Mouse (Mus musculus) spleen, adult 10 weeks (tissue): ENCODE results near the gene Syne3. TPM values are rescaled to one million over a fixed set of nuclear protein-coding genes. Genes with fewer than 3 reads are reported as not detected.

Experiments
- polyA plus RNA-seq: library from polyadenylated mRNA; stranded (reverse); fragments of 350-450 nt; fragmentation: Illumina TruSeq; extraction: RNeasy Lipid Tissue Mini Kit (QIAGEN cat#74804); gene quantifications from one replicate; pipeline ENCODE4 v1.2.3, GENCODE M21; 2015; ENCODE audit warnings: low replicate concordance; ENCODE audit not compliant: insufficient read depth

The Syne3 gene
- 8.1 TPM for polyA plus RNA-seq

DNA sequence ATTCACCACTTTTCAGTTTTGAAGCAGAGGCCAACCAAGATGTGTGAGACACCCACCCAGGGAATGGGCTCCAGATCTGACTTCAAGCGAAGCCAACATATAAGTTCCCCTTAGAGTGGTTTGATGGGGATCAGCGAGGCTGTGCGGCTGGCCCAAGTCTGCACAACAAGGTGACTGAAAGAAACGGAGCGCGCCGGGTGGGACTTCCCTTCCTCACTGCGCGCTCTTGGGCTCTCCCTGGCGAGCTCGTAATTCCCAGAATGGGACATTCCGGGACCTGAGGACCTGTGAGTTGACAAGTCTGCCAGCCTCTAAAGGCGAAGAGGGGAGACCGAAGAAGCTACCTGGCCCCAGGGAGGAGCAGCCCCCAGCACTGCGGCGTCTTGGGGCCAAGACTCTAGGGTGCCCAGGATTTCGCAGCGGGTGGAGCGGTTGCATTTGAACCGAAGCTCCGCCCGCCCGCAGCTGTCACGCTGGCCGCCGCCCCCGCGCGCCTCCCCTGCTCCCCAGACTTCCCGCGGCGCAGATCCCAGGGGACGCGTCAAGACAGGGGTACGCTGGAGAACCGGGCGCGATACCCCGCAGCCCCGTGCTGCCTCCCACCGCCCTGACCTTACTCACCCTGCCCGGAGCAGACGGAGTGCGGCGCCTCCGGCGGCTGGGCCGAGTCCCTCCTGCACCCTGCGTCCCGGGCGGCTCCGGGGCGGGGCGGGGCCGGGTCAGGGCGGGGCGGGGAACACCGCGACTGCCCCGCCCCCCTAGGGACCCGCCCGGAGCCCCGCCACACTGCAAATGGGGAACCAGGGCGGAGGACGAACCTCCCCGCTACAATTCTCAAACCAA is at the start of gene Syne3:
Gene Syne3, minus strand, starts transcription at position 440 of the 843 bp plus-strand sequence.

DNA sequence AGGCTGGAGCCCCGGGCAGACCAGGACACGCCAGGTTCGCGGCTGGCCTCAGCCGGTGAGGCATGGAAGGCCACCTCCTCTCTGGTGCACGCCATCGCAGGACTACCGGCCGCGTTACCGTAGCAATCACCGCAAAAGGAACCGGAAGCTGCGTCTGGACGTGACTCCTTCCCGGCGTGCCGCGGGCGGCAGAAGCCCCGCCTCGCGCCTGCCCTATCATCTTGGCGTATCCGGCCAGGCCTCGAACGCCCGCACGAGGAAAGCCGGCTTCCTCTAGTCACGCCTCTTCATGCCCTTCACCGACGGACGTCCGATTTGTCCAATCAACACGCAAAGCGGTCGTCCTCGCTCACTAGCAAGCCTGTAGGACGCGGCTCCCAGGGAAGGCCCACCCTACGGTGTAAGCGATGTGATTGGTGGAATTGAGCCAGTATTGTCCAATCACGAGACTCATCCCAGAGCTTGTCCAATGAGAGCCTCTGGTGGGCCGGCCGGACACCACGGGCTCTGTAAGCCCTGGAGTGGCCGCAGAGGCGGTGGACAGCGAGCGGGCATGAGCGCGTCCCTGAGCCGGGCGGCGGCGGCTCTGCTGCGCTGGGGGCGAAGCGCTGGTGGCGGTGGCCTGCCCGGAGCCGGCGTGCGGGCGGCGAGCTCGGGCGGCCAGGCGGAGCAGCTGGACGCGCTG is 22.7 kb upstream of the Syne3 start, which contains the start of gene Glrx5:
Gene Glrx5, plus strand, starts transcription at position 542 of the 685 bp plus-strand sequence.

Other genes starting within 250 kb of the Syne3 start
- 0.25 TPM for gene Clmn, start 144.7 kb downstream of the Syne3 start, polyA plus RNA-seq
- 13.9 TPM for gene Glrx5, start 22.9 kb upstream of the Syne3 start, polyA plus RNA-seq
- gene Tcl1b2, start 136.2 kb upstream of the Syne3 start, polyA plus RNA-seq = not detected
- gene Tcl1b1, start 149.9 kb upstream of the Syne3 start, polyA plus RNA-seq = not detected
- not detected for gene Tcl1b5, start 166.5 kb upstream of the Syne3 start, polyA plus RNA-seq
- gene Tcl1b3, start 181.2 kb upstream of the Syne3 start, polyA plus RNA-seq = not detected
- gene Tcl1b4, start 192.1 kb upstream of the Syne3 start, polyA plus RNA-seq = not detected
- not detected for gene Tcl1, start 213.0 kb upstream of the Syne3 start, polyA plus RNA-seq